Mouse (Mus musculus) embryo, embryonic 9.5 days (tissue): ENCODE measurements at regions not wholly inside any gene's neighbourhood (a gene's known extent, or its start where the extent isn't known, plus 50 kb on each side); places are given as distances from the start of the nearest gene placed in this dataset.

ENCODE experiments used
- DNase-seq: peaks from one replicate; pipeline ENCODE4 v3.0.0-alpha.2; 2017; ENCODE audit errors: extremely low spot score

- no peak for DNase-seq
Measured at GRCm38 (mm10) chr1:35331602-35332339, 482.0 kb downstream of the Plekhb2 start.

GRCm38 (mm10) chr1:35332340-35332684, 482.5 kb downstream of the Plekhb2 start:
- DNase-seq = no peak

- no peak for DNase-seq
Measured at GRCm38 (mm10) chr1:35337647-35338046, 487.9 kb downstream of the Plekhb2 start.

GRCm38 (mm10) chr1:35338184-35338583, 488.4 kb downstream of the Plekhb2 start:
- DNase-seq = no peak

GRCm38 (mm10) chr1:35344539-35344938, 494.8 kb downstream of the Plekhb2 start:
- DNase-seq = no peak

GRCm38 (mm10) chr1:35348294-35348693, 498.5 kb downstream of the Plekhb2 start:
- DNase-seq = no peak

GRCm38 (mm10) chr1:35358981-35359380, 509.2 kb downstream of the Plekhb2 start:
- DNase-seq = no peak

GRCm38 (mm10) chr1:35361465-35361864, 511.7 kb downstream of the Plekhb2 start:
- DNase-seq = no peak

- DNase-seq = no peak
Measured at GRCm38 (mm10) chr1:35362836-35363235, 513.1 kb downstream of the Plekhb2 start.

- DNase-seq = no peak
Measured at GRCm38 (mm10) chr1:35366559-35366958, 516.8 kb downstream of the Plekhb2 start.

GRCm38 (mm10) chr1:35372751-35373150, 523.0 kb downstream of the Plekhb2 start:
- DNase-seq = no peak

GRCm38 (mm10) chr1:35380633-35381385, 531.0 kb downstream of the Plekhb2 start:
- DNase-seq = no peak

- DNase-seq = peak; percentile 72
Measured at GRCm38 (mm10) chr1:35385430-35385829, 535.7 kb downstream of the Plekhb2 start.

GRCm38 (mm10) chr1:35388181-35388580, 538.4 kb downstream of the Plekhb2 start:
- peak; percentile 57 for DNase-seq

GRCm38 (mm10) chr1:35390371-35390770, 540.6 kb downstream of the Plekhb2 start:
- no peak for DNase-seq

- DNase-seq = no peak
Measured at GRCm38 (mm10) chr1:35390858-35391586, 541.2 kb downstream of the Plekhb2 start.

GRCm38 (mm10) chr1:35393550-35394118, 543.9 kb downstream of the Plekhb2 start:
- no peak for DNase-seq

- DNase-seq = no peak
Measured at GRCm38 (mm10) chr1:35400674-35401359, 551.0 kb downstream of the Plekhb2 start.

- DNase-seq = no peak
Measured at GRCm38 (mm10) chr1:35402995-35403394, 553.2 kb downstream of the Plekhb2 start.

- no peak for DNase-seq
Measured at GRCm38 (mm10) chr1:35405418-35405817, 555.6 kb downstream of the Plekhb2 start.

GRCm38 (mm10) chr1:35415646-35416045, 565.9 kb downstream of the Plekhb2 start:
- no peak for DNase-seq
